10 mouse cellular contexts compared by ENCODE assay signal in genomic region chrX:73658936-73659574, GRCm38 (mm10). TPM values are rescaled to one million over a fixed set of nuclear protein-coding genes. Genes with fewer than 3 reads are reported as not detected.
A peak's percentile ranks its signal among the peaks of the same experiment; 100 is the strongest.
DNase-seq lines count a peak whose midpoint lies in the region; ATAC-seq and TF ChIP-seq lines count a peak whose summit lies in the region.
"Had no signal": no experiment of that assay in that cellular context is flagged by ENCODE, and none has a peak within 500 bp of the region (broad histone marks: within the 10 kb centered on the region; RNA-seq: fewer than 3 reads in every experiment).

No protein-coding gene starts in this region.

- no peak overlapping the region for H3K9ac ChIP-seq in heart, postnatal 0 days (replicated peaks; ENCODE audit: low read depth, low read length)
- peak overlapping the region; percentile 49; the same call in 1 of the 2 replicates for H3K9ac ChIP-seq in midbrain, embryonic 14.5 days (replicated peaks; ENCODE audit: low read length)

- no peaks in the 10 kb centered on the region for H3K36me3 ChIP-seq in heart, postnatal 0 days (replicated peaks; ENCODE audit: control insufficient read depth, insufficient read depth, low read length)
- H3K36me3 ChIP-seq in midbrain, embryonic 14.5 days (ENCODE audit: control insufficient read depth, insufficient read depth, low read length), result no peaks in the 10 kb centered on the region

- no peak for TF ChIP-seq EP300 in heart, postnatal 0 days (IDR thresholded peaks at IDR 0.05; ENCODE audit: low read depth)

- H3K9me3 ChIP-seq in heart, postnatal 0 days (replicated peaks; ENCODE audit: control insufficient read depth, low read length), result no peaks in the 10 kb centered on the region
- H3K9me3 ChIP-seq in midbrain, embryonic 14.5 days (ENCODE audit: control insufficient read depth, low read length), result no peaks in the 10 kb centered on the region

- H3K4me1 ChIP-seq in heart, postnatal 0 days (ENCODE audit: control insufficient read depth, insufficient read depth), result 0 out of 2 replicates have a peak, but pooled peaks cover 3% of the 10 kb centered on the region
- peaks cover 7% of the 10 kb centered on the region for H3K4me1 ChIP-seq in cortical plate, adult 2 months (ENCODE audit: control insufficient read depth, insufficient read depth, low read length)
- H3K4me1 ChIP-seq in midbrain, embryonic 14.5 days (ENCODE audit: control insufficient read depth, insufficient read depth, low read length), result 0 out of 2 replicates have a peak, but pooled peaks cover 5% of the 10 kb centered on the region

- ATAC-seq in heart, postnatal 0 days (ENCODE audit: insufficient read depth, low read depth), result no peak
- ATAC-seq in midbrain, embryonic 14.5 days (ENCODE audit: low FRiP score, low TSS enrichment), result peak; percentile 16; the same call in 1 of the 2 replicates
- ATAC-seq in erythroblast, adult 5-6 weeks (replicated peaks; ENCODE audit: low FRiP score, poor library complexity, severe bottlenecking), result no peak

- WGBS in heart, postnatal 0 days, result 62% methylated on average over 13 of the region's 13 CpGs
- 61% methylated on average over 13 of the region's 13 CpGs for WGBS in midbrain, embryonic 14.5 days

- H3K27ac ChIP-seq in heart, postnatal 0 days (ENCODE audit: low read depth), result no peak overlapping the region
- H3K27ac ChIP-seq in cortical plate, adult 2 months (ENCODE audit: insufficient read depth, low read length), result peak overlapping the region; percentile 96; the same call in 1 of the 2 replicates
- H3K27ac ChIP-seq in midbrain, embryonic 14.5 days (replicated peaks; ENCODE audit: low read depth, low read length), result peak overlapping the region; percentile 60
- H3K27ac ChIP-seq: macrophage had no signal

- H3K27me3 ChIP-seq in heart, postnatal 0 days (ENCODE audit: control insufficient read depth, insufficient read depth, low read length), result no peaks in the 10 kb centered on the region
- H3K27me3 ChIP-seq in midbrain, embryonic 14.5 days (ENCODE audit: control insufficient read depth, insufficient read depth, low read length), result no peaks in the 10 kb centered on the region

- intact Hi-C loops in heart, postnatal 10 days (cut with DNase I), result loop anchor here (5.0 kb wide), 1 partner anchor 607 kb away; no protein-coding TSS in a partner anchor

- peak overlapping the region; percentile 77 for H3K4me2 ChIP-seq in heart, postnatal 0 days (ENCODE audit: low read depth, low read length)
- H3K4me2 ChIP-seq in midbrain, embryonic 14.5 days (ENCODE audit: low read length), result peak overlapping the region; percentile 57

- H3K4me3 ChIP-seq in heart, postnatal 0 days (ENCODE audit: low read depth, low read length), result no peak overlapping the region
- H3K4me3 ChIP-seq in cortical plate, adult 2 months (ENCODE audit: insufficient read depth, low read length), result peak overlapping the region; percentile 64
- peak overlapping the region; percentile 48 for H3K4me3 ChIP-seq in midbrain, embryonic 14.5 days (replicated peaks; ENCODE audit: low read depth, low read length)
- H3K4me3 ChIP-seq: erythroblast, embryonic 14.5 days had no signal

- no peak for TF ChIP-seq CTCF in heart, postnatal 0 days (IDR thresholded peaks at IDR 0.05; ENCODE audit: low read depth)
- TF ChIP-seq CTCF in cortical plate, adult 2 months (IDR thresholded peaks at IDR 0.05; ENCODE audit: extremely low read depth, insufficient read depth, low read length), result no peak

- DNase-seq in heart, postnatal 0 days (ENCODE audit: low spot score), result no peak
- no peak for DNase-seq in heart, postnatal 10 days
- DNase-seq in frontal cortex, postnatal 36 days (ENCODE audit: low spot score in 2 of 2), result peak; percentile 37 to 42
- no peak for DNase-seq in midbrain, embryonic 14.5 days
- DNase-seq in cerebellum, postnatal 36 days, result no peak
- DNase-seq in MN1 (ENCODE audit: low spot score), result no peak

- no peak for TF ChIP-seq POLR2A in cortical plate, adult 2 months (IDR thresholded peaks at IDR 0.05; ENCODE audit: extremely low read depth, insufficient read depth, low read length)

RNA-seq across cellular contexts. Expression of gene Pnck, which starts 0.9 kb away (rescaled TPM):
- 2.7 and 14.8 TPM in 2 replicates for total RNA-seq in heart, postnatal 0 days (2014; rRNA removed; ENCODE audit: low replicate concordance)
- polyA plus RNA-seq in heart, postnatal 0 days (2015; fragmentation: Nextera tagmentation; extraction: Ambion mirVana), result 9.9 and 12.0 TPM in 2 replicates
- total RNA-seq in heart, postnatal 10 days (2021), result 1 to 10 TPM; 8.0 to 8.4 TPM
- polyA plus RNA-seq in cortical plate, adult 2 months (2012; rRNA removed), result 90.2 and 98.5 TPM in 2 replicates
- 138 and 176 TPM in 2 replicates for polyA plus RNA-seq in midbrain, embryonic 14.5 days (2014; fragmentation: Nextera tagmentation; extraction: Ambion mirVana)
- total RNA-seq in erythroblast, adult 5-6 weeks (2015; ENCODE audit: low replicate concordance), result not detected in 2 replicates
- total RNA-seq in erythroblast, adult 5-6 weeks (2017; ENCODE audit: low replicate concordance), result not detected in 2 replicates
- polyA plus RNA-seq: erythroblast, embryonic 14.5 days had no signal

RNA-seq across cellular contexts. Expression of gene Slc6a8, which starts 13.9 kb away (rescaled TPM):
- 99.7 and 138 TPM in 2 replicates for total RNA-seq in heart, postnatal 0 days (2014; rRNA removed; ENCODE audit: low replicate concordance)
- 11.0 and 11.9 TPM in 2 replicates for polyA plus RNA-seq in heart, postnatal 0 days (2015; fragmentation: Nextera tagmentation; extraction: Ambion mirVana)
- total RNA-seq in heart, postnatal 10 days (2021), result 100 to 1,000 TPM; 112 to 126 TPM
- polyA plus RNA-seq in cortical plate, adult 2 months (2012; rRNA removed), result 111 and 134 TPM in 2 replicates
- polyA plus RNA-seq in midbrain, embryonic 14.5 days (2014; fragmentation: Nextera tagmentation; extraction: Ambion mirVana), result 8.9 and 9.5 TPM in 2 replicates
- not detected in 2 replicates for total RNA-seq in erythroblast, adult 5-6 weeks (2015; ENCODE audit: low replicate concordance)
- 1.4 TPM in 1 of 2 replicates, not detected in the other for total RNA-seq in erythroblast, adult 5-6 weeks (2017; ENCODE audit: low replicate concordance)
- polyA plus RNA-seq: erythroblast, embryonic 14.5 days had no signal

RNA-seq across cellular contexts. Expression of gene Dusp9, which starts 19.8 kb away (rescaled TPM):
- total RNA-seq in heart, postnatal 0 days (2014; rRNA removed; ENCODE audit: low replicate concordance), result 0.39 and 2.2 TPM in 2 replicates
- 0.12 and 0.19 TPM in 2 replicates for polyA plus RNA-seq in heart, postnatal 0 days (2015; fragmentation: Nextera tagmentation; extraction: Ambion mirVana)
- total RNA-seq in heart, postnatal 10 days (2021), result under 1 TPM in 1 of 2 experiments, not detected in 1; 0.14 TPM
- polyA plus RNA-seq in cortical plate, adult 2 months (2012; rRNA removed), result 0.81 and 1.2 TPM in 2 replicates
- 0.22 and 0.31 TPM in 2 replicates for polyA plus RNA-seq in midbrain, embryonic 14.5 days (2014; fragmentation: Nextera tagmentation; extraction: Ambion mirVana)
- total RNA-seq in erythroblast, adult 5-6 weeks (2015; ENCODE audit: low replicate concordance), result not detected in 2 replicates
- total RNA-seq in erythroblast, adult 5-6 weeks (2017; ENCODE audit: low replicate concordance), result 0.43 TPM in 1 of 2 replicates, not detected in the other

RNA-seq across cellular contexts. Expression of gene Bcap31, which starts 56.9 kb away (rescaled TPM):
- total RNA-seq in heart, postnatal 0 days (2014; rRNA removed; ENCODE audit: low replicate concordance), result 65.5 and 65.7 TPM in 2 replicates
- 148 and 159 TPM in 2 replicates for polyA plus RNA-seq in heart, postnatal 0 days (2015; fragmentation: Nextera tagmentation; extraction: Ambion mirVana)
- total RNA-seq in heart, postnatal 10 days (2021), result 100 to 1,000 TPM in 1 of 2 experiments, 10 to 100 TPM in 1; 99.5 to 104 TPM
- 85.8 and 88.1 TPM in 2 replicates for polyA plus RNA-seq in cortical plate, adult 2 months (2012; rRNA removed)
- polyA plus RNA-seq in midbrain, embryonic 14.5 days (2014; fragmentation: Nextera tagmentation; extraction: Ambion mirVana), result 106 and 116 TPM in 2 replicates
- 60.6 and 85.3 TPM in 2 replicates for total RNA-seq in erythroblast, adult 5-6 weeks (2015; ENCODE audit: low replicate concordance)
- 51.2 and 52.8 TPM in 2 replicates for total RNA-seq in erythroblast, adult 5-6 weeks (2017; ENCODE audit: low replicate concordance)

RNA-seq across cellular contexts. Expression of gene Abcd1, which starts 57.3 kb away (rescaled TPM):
- 22.0 and 27.4 TPM in 2 replicates for total RNA-seq in heart, postnatal 0 days (2014; rRNA removed; ENCODE audit: low replicate concordance)
- polyA plus RNA-seq in heart, postnatal 0 days (2015; fragmentation: Nextera tagmentation; extraction: Ambion mirVana), result 14.1 and 14.3 TPM in 2 replicates
- 10 to 100 TPM; 23.9 to 28.4 TPM for total RNA-seq in heart, postnatal 10 days (2021)
- polyA plus RNA-seq in cortical plate, adult 2 months (2012; rRNA removed), result 16.6 and 16.9 TPM in 2 replicates
- polyA plus RNA-seq in midbrain, embryonic 14.5 days (2014; fragmentation: Nextera tagmentation; extraction: Ambion mirVana), result 7.1 and 8.7 TPM in 2 replicates
- total RNA-seq in erythroblast, adult 5-6 weeks (2015; ENCODE audit: low replicate concordance), result 8.1 and 12.1 TPM in 2 replicates
- 1.3 and 4.0 TPM in 2 replicates for total RNA-seq in erythroblast, adult 5-6 weeks (2017; ENCODE audit: low replicate concordance)

Comparison
In these comparisons a context has a peak if more than half of its experiments do, and no peak if none do; other contexts are left out.
1. DNase-seq: peak in frontal cortex, postnatal 36 days (2 of 2); none in heart, postnatal 0 days (single experiment), heart, postnatal 10 days (0 of 2), midbrain, embryonic 14.5 days (single experiment), cerebellum, postnatal 36 days (0 of 2) and MN1 (single experiment).
2. RNA of gene Slc6a8, which starts 13.9 kb away (total RNA-seq): 112 to 126 TPM in heart, postnatal 10 days and 99.7 to 138 TPM in heart, postnatal 0 days; 1.4 TPM in erythroblast, adult 5-6 weeks; every median in the first group is over 10 times any median in the second.